Mouse (Mus musculus) kidney, postnatal 25 days (tissue): ENCODE results near the gene Ptpra.
A peak's percentile ranks its signal among the peaks of the same experiment; 100 is the strongest.
"Not testable (repeated sequence)": the region's sequence is repeated elsewhere in the genome, so short reads cannot be mapped to it uniquely, and the experiment has no call there.

Source experiments
- DNase-seq, 2 experiments: peaks; one replicate each; pipeline ENCODE4 v3.0.0; 2021; ENCODE audit warnings: mixed read lengths in 2 of 2

Gene Ptpra

DNA sequence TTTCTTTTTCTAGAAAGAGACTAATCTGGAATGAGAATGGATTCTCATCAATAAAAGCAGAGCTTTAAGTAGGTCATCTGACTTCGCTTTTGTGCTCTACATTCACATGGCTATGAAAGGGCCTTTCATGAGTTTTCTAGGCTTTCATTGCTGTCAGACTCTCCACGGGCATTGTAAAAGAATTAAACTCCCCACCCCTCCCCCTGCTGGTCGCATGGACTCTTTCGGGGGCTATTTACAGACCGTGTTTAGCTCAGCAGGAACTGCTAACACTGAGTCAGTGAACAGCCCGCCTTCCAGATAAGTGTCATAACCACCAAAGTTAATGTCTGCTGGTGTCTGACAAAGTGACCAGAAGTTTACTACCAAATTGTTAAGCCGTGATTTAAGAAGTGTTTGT, 41.5 kb downstream of the Ptpra start:
- DNase-seq = no peak

GRCm38 (mm10) chr2:130495114-130495513, 45.0 kb downstream of the Ptpra start:
- not testable (repeated sequence) for DNase-seq

- peak; percentile 20 to 48 for DNase-seq
Measured at GRCm38 (mm10) chr2:130496037-130496436, 46.0 kb downstream of the Ptpra start.

DNA sequence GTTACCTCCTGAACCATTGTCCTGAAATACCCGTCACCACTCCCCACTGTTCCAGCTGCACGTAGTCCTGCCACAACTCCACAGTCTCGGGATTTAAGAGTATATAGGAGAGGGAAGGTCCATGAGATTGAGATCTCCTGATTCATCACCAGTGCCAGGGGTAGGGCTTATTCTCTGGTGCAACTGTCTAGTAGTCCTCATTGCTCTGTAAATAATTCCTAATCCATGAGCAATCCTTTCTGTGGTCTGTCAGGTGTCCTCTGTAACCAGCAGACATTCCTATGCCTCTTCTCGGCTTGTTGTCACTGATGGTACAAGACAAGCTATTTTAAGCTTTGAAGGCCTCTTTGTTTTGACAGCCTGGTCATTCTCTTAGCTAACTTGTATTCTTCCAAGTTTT, 46.9 kb downstream of the Ptpra start:
- DNase-seq = no peak

GRCm38 (mm10) chr2:130499546-130499945, 49.5 kb downstream of the Ptpra start:
- peak; percentile 55 to 66 for DNase-seq

DNA sequence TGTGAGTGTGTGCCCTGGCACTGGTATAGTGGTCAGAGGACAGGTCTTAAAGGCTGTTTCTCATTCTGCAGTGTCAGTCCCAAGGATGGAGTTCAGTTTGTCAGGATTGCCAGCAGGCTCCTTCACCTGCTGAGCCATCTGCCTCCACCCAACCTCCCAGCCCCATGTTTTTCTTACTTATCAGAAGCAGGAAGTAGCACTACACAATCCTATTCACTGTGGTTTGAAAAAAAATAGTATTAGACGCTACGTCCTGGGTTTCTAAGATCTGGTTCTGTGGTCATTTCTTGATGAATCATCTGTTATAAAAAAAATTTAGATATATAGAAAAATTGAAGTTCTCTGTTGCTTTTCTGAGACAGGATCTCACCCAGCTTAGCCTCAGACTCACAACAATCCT, 51.5 kb downstream of the Ptpra start:
- DNase-seq = no peak

- not testable (repeated sequence) for DNase-seq
Measured at GRCm38 (mm10) chr2:130511616-130512015, 61.5 kb downstream of the Ptpra start.

GRCm38 (mm10) chr2:130513907-130514306, 63.8 kb downstream of the Ptpra start:
- DNase-seq = no peak

DNA sequence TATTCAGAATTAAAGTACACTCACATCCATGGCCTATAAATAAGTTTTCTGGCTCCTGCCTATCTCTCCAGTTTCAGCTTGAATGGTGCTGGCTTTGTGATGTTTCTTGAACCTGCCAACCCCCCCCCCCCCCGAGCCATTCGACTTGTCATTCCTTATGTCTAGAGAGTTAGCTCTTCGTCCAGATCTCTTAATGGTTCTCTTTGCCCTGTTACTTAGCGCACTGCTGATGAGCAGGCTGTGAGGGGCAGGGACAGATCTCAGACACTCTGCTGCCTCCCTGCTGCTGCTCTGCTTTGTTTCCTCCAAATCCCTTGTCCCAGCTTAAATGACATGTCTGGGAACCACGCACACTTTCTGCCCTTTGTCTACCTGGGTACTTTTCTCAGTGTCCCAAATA, 65.7 kb downstream of the Ptpra start:
- no peak for DNase-seq

DNA sequence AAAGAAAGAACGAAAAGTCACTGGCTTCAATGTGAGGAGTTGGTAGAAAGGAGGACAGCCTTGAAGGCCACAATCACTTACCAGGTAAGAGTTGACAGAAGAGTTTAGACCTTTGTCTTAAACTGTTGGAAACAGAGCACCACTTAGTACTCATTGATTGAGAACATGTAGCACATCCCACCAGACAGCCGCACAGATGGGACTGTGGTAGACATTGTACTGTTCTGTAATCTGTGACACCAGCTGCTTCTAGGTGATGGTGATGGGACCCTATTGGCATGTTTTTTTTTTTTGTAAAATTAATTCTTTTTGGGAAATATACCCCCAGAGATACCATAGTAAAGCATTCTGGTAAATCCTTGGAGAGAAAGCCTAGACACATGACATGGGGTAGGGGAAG, 71.8 kb downstream of the Ptpra start:
- DNase-seq = no peak

DNA sequence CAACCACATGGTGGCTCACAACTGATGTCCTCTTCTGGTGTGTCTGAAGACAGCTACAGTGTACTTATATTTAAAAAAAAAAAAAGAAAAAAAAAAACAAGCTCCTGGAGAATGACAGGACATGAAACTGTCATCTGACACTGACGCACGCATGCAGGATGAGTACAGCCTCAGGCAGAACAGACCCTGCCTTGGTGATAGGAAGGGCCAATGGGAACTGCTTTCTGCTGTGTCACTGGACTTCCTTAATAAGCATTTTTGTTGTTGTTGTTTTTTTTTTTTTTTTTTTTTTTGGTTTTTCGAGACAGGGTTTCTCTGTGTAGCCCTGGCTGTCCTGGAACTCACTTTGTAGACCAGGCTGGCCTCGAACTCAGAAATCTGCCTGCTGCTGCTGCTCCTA, 75.4 kb downstream of the Ptpra start:
- not testable (repeated sequence) for DNase-seq

GRCm38 (mm10) chr2:130528457-130528856, 78.4 kb downstream of the Ptpra start:
- no peak for DNase-seq

GRCm38 (mm10) chr2:130529290-130529689, 79.2 kb downstream of the Ptpra start:
- no peak for DNase-seq

- no peak for DNase-seq
Measured at GRCm38 (mm10) chr2:130529925-130530324, 79.8 kb downstream of the Ptpra start.

DNA sequence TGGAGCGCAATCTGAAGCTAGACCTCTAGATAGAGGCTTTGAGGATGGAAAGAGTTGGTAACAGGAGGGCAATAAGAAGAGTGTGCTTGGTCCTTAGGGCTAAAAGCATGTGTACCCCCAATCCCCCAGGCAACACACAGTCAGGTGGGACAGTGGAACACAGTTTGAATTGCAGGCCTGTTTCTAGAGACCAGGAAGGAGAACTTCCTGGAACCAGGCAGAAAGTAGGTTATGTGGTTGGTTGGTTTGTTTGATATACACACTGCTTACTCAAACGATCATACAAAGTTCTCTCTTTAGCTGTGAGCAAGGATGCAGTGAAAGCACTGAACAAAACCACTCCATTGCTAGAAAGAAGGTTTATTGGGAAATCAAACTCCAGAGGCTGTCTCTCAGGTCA, 82.1 kb downstream of the Ptpra start:
- DNase-seq = no peak

GRCm38 (mm10) chr2:130535017-130535416, 84.9 kb downstream of the Ptpra start:
- no peak for DNase-seq

DNA sequence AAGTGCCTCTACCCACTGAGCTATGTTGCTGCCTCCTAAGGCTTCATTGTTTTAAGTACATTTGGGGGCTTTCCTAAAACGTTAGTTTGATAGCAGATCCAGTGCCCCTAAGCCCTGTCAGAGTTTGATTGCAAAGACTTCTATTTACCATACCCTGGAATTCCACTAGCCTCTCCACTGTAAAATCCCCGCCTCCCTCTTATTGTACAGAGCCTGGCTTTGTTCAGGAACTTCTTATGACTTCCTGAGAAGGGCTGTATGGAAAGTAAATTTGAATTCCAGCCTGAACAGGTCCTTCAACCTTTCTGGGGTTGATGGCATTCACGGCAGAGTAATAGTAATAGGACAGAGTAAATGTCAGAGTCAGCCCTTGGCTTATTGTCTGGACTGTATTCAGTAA, 86.8 kb downstream of the Ptpra start:
- DNase-seq = no peak

GRCm38 (mm10) chr2:130538876-130539546, 88.9 kb downstream of the Ptpra start:
- DNase-seq = no peak

GRCm38 (mm10) chr2:130540266-130540665, 90.2 kb downstream of the Ptpra start:
- DNase-seq = no peak

DNA sequence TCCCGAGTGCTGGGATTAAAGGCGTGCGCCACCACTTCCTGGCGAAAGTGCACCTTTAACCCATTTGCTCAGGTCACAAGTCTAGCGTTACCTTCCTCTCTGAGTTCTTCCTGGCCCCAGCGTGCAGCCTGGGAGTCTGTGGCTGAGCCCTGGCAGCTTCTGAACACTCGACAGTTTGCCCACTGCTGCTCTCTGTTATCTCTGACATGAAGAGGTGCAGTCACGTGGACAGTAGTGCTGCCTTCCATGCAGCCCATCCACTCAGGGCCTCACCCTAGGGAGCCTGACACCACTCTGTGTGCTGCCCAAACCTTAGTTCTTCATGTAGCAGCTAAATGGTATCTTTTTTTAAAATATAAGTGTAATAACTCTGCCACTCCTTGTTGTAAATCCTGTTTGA, 96.9 kb downstream of the Ptpra start:
- DNase-seq = no peak

GRCm38 (mm10) chr2:130554841-130555240, 104.8 kb downstream of the Ptpra start:
- DNase-seq = no peak

DNA sequence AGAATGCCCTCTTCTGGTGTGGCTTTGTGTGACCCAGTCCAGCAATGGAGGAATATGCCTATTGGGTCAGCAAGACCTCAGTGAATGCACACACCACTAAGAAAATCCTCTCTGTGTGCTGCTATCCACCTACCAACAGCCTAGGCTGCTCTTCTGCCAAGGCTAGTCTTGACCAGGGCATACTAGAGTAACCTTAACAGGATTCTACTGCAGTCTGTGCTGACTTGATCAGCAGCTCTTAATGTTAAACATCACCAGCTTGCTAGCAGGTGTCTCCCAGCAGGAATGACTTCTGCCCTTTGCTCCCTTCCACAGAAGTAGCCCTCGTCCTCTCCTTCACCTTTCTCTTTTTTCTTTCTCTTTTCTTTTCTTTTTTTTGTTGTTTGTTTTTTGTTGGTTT, 106.2 kb downstream of the Ptpra start:
- DNase-seq = peak in 1 of 2 experiments; percentile 5

- DNase-seq = no peak
Measured at GRCm38 (mm10) chr2:130557462-130557861, 107.4 kb downstream of the Ptpra start.

- DNase-seq = no peak
Measured at GRCm38 (mm10) chr2:130558015-130558414, 107.9 kb downstream of the Ptpra start.
